Mouse (Mus musculus) midbrain, embryonic 14.5 days (tissue): ENCODE measurements around the gene Mctp2. TPM values are rescaled to one million over a fixed set of nuclear protein-coding genes. Genes with fewer than 3 reads are reported as not detected.

Experiments used
- ATAC-seq: fragments of 200-750 bp; cut with Nextera tagmentation; 2 replicates; pipeline ENCODE4 v1.8.0; 2017; ENCODE audit warnings: moderate number of reproducible peaks, moderate library complexity; ENCODE audit not compliant: low FRiP score, low TSS enrichment
- DNase-seq: peaks from one replicate; pipeline ENCODE4 v3.0.0-alpha.2; 2015
- H3K27ac ChIP-seq: fragments of 300-500 bp; sonication (generic); replicated peaks from 2 replicates; pipeline ENCODE4 v1.5.1; 2014; ENCODE audit warnings: mild to moderate bottlenecking, low read depth, low read length, moderate library complexity
- H3K27me3 ChIP-seq: fragments of 300-500 bp; sonication (generic); 2 replicates; pipeline ENCODE4 v1.6.1; 2014; ENCODE audit warnings: low read length, control low read depth, mixed read lengths; ENCODE audit not compliant: control insufficient read depth, insufficient read depth
- H3K36me3 ChIP-seq: fragments of 300-500 bp; sonication (generic); 2 replicates; pipeline ENCODE4 v1.6.1; 2014; ENCODE audit warnings: low read length, control low read depth; ENCODE audit not compliant: control insufficient read depth, insufficient read depth
- H3K4me1 ChIP-seq: fragments of 300-500 bp; sonication (generic); 2 replicates; pipeline ENCODE4 v1.6.1; 2014; ENCODE audit warnings: mild to moderate bottlenecking, antibody characterized with exemption, low read length, control low read depth; ENCODE audit not compliant: control insufficient read depth, insufficient read depth
- H3K4me2 ChIP-seq: fragments of 300-500 bp; sonication (generic); 2 replicates; pipeline ENCODE4 v1.6.1; 2014; ENCODE audit warnings: mild to moderate bottlenecking, low read length, moderate library complexity
- H3K4me3 ChIP-seq: fragments of 300-500 bp; sonication (generic); replicated peaks from 2 replicates; pipeline ENCODE4 v1.5.1; 2014; ENCODE audit warnings: low read depth, low read length
- H3K9ac ChIP-seq: fragments of 300-500 bp; sonication (generic); replicated peaks from 2 replicates; pipeline ENCODE4 v1.6.1; 2014; ENCODE audit warnings: mild to moderate bottlenecking, low read length, moderate library complexity
- H3K9me3 ChIP-seq: fragments of 300-500 bp; sonication (generic); 2 replicates; pipeline ENCODE4 v1.6.1; 2016; ENCODE audit warnings: low read length, control low read depth, mixed read lengths; ENCODE audit not compliant: control insufficient read depth
- WGBS: fragments of 180-500 bp; shearing (Covaris S2); extraction: QIAGEN DNeasy Blood & Tissue Kit; methylation state at CpG from one replicate; pipeline ENCODE4 v1.1.7; 2014; 5-methylcytosine and 5-hydroxymethylcytosine counted together
- polyA plus RNA-seq: library from polyadenylated mRNA; unstranded; fragments of >200 nt; fragmentation: Nextera tagmentation; extraction: Ambion mirVana; gene quantifications from 2 replicates; pipeline ENCODE4 v1.2.1, GENCODE M21; 2014

Mctp2 gene
- 0.43 and 0.54 TPM in 2 replicates for polyA plus RNA-seq

DNA sequence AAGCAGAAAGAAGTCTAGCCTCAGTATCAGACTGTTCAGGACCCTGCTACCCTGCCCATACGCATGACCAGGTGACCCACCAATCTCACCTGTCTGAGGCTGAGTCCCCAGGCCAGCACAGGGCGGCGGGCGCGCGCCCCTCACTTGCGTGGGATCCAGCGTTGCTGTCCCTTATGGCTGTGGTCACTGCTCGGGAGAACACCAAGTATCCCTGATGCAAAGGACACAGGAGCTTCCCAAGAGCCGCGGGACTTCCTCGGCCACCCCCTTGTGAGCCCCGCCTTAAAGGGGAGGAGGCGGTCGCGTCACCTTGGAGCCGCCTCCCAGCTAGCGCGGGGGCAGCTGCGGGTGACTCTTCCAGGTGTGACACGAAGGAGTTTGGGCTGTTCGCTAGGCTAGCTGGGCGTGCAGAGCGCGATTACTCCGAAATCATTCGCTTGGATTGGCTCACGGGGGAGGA, at the start of gene Mctp2:
TSS of gene Mctp2 (minus strand) at position 227 of the 460 bp plus-strand sequence.
- ATAC-seq (no peak), DNase-seq (peak; percentile 49)
- H3K9me3 ChIP-seq: no peaks in the 10 kb centered on the region
- peak within 1 kb of the TSS; percentile 87 for H3K4me2 ChIP-seq
- H3K4me3 ChIP-seq: peak within 1 kb of the TSS; percentile 45
- peaks cover 16% of the 10 kb centered on the region for H3K27me3 ChIP-seq
- under 1% methylated on average over 28 of the region's 28 CpGs for WGBS
- peaks cover 10% of the 10 kb centered on the region for H3K4me1 ChIP-seq
- H3K36me3 ChIP-seq: no peaks in the 10 kb centered on the region
- peak within 1 kb of the TSS; percentile 39 for H3K9ac ChIP-seq
- H3K27ac ChIP-seq: no peak within 1 kb of the TSS

DNA sequence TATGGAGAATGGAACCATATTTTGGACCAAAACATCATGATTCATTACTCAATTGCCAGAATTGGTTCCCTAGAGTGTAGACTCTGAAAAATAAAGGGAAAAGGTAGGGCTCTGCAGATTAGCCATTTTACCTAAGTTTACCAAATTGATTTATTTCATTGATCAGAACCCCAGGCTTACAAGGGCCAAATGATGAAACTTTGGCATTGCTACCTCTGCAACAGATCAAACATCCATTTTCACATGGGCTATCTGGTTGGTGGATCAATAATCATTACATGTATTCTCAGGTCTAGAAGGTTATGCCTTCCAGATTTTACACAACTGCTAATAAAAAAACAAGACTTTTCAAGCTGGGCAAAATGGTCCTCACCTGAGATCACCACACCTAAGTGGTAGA, 39.5 kb upstream of the Mctp2 start:
- Histone ChIP-seq H3K4me3 (no peak overlapping the region), H3K9me3 (no peaks in the 10 kb centered on the region), H3K36me3 (no peaks in the 10 kb centered on the region), H3K4me1 (no peaks in the 10 kb centered on the region), H3K27ac (no peak overlapping the region), H3K27me3 (no peaks in the 10 kb centered on the region), H3K4me2 (no peak overlapping the region), H3K9ac (no peak overlapping the region)
- DNase-seq (no peak), ATAC-seq (no peak)

DNA sequence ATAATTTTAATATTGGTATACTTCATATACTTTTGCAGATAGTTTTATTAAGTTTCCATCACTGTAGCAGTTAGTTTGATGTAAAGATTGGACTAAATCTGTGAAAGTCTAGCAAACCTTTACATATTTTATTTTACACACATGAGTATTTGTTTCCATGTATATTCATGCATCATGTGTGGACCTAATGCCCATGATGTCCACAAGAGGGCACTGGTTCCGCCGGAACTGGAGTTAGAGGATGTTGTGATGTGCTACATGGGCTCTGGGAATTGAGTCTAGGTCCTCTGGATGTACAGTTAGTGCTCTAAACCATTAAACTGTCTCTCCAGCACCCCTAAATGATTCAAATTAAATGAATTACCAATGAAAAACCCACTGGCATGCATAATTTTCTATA, 37.3 kb upstream of the Mctp2 start:
- WGBS: 80% methylated on average over 2 of the region's 2 CpGs
- no peak overlapping the region for H3K27ac ChIP-seq
- no peaks in the 10 kb centered on the region for H3K27me3 ChIP-seq
- no peaks in the 10 kb centered on the region for H3K4me1 ChIP-seq
- no peak overlapping the region for H3K9ac ChIP-seq
- no peak overlapping the region for H3K4me3 ChIP-seq
- no peak for DNase-seq
- no peak overlapping the region for H3K4me2 ChIP-seq
- H3K9me3 ChIP-seq: no peaks in the 10 kb centered on the region
- ATAC-seq: no peak
- no peaks in the 10 kb centered on the region for H3K36me3 ChIP-seq

DNA sequence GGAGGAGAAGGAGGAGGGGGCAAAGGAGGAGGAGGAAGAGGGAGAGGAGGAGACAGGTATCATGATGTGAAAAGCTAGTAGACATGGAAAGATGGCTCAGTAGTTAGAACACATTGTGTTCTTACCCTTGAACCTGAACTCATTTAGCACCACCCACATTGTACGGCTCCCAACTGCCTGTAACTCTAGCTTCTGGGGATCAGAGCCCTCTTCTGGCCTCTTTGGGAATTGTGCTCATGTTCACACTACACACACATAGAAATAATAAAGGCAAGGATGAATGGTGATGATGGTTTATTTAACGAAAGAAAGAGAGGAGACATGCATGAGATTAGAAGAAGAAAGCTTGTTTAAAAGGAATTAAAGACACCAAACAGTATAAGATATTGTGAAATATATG, 36.4 kb upstream of the Mctp2 start:
- no peak overlapping the region for H3K4me2 ChIP-seq
- no peak overlapping the region for H3K4me3 ChIP-seq
- H3K4me1 ChIP-seq: no peaks in the 10 kb centered on the region
- no peaks in the 10 kb centered on the region for H3K36me3 ChIP-seq
- H3K9me3 ChIP-seq: no peaks in the 10 kb centered on the region
- no peaks in the 10 kb centered on the region for H3K27me3 ChIP-seq
- 79% methylated on average over 2 of the region's 2 CpGs for WGBS
- no peak overlapping the region for H3K27ac ChIP-seq
- no peak for ATAC-seq
- no peak overlapping the region for H3K9ac ChIP-seq
- no peak for DNase-seq

DNA sequence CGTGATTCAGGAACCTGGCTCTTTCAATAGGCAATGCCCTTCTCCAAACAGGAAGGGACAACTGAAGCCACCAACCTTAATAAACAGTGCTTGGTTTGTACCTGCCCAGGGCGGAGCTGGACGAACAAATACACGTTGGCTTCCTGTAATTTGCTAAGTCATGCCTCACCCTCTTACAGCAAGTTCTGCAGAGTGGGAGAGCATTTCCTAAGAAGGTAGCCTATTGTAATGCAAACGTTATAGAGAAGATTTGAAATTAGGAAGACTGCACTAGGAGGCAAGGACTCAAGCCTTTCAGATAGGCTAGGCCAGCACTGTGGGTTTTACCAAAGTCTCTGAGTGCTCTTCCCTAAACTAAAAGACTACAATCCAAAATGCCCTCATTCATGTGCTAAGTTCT, 19.6 kb upstream of the Mctp2 start:
- no peak for DNase-seq
- H3K4me2 ChIP-seq: no peak overlapping the region
- WGBS: 71% methylated on average over 5 of the region's 5 CpGs

DNA sequence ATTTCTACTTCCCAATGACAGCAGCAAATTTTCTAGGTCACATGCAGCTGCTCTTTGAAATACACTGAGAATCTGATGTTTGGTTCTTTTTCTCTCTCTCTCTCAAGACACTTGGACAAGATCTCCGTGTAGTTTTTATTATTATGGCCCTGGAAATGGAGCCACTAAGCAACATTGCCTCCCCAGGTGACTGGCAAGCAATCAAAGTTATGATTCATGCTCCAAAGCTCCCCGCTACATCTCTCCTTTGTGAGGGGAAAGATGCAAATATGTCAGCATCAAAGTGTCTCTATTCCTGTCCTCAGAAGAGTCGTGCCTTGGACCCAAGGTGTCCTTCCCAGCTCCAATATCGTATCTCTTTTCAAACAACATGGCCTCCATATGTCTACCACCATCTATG, 14.5 kb upstream of the Mctp2 start:
- ATAC-seq: no peak
- H3K27ac ChIP-seq: no peak overlapping the region
- H3K4me1 ChIP-seq: no peaks in the 10 kb centered on the region
- no peak overlapping the region for H3K4me3 ChIP-seq
- H3K9me3 ChIP-seq: no peaks in the 10 kb centered on the region
- WGBS: 81% methylated on average over 4 of the region's 4 CpGs
- no peaks in the 10 kb centered on the region for H3K27me3 ChIP-seq
- H3K9ac ChIP-seq: no peak overlapping the region
- no peak for DNase-seq
- no peaks in the 10 kb centered on the region for H3K36me3 ChIP-seq
- H3K4me2 ChIP-seq: no peak overlapping the region

More for the DNA sequence above, 19.6 kb upstream of the Mctp2 start:
- no peaks in the 10 kb centered on the region for H3K9me3 ChIP-seq
- H3K36me3 ChIP-seq: no peaks in the 10 kb centered on the region
- no peak overlapping the region for H3K27ac ChIP-seq
- ATAC-seq: no peak
- no peak overlapping the region for H3K4me3 ChIP-seq
- H3K27me3 ChIP-seq: no peaks in the 10 kb centered on the region
- H3K4me1 ChIP-seq: no peaks in the 10 kb centered on the region
- H3K9ac ChIP-seq: no peak overlapping the region

DNA sequence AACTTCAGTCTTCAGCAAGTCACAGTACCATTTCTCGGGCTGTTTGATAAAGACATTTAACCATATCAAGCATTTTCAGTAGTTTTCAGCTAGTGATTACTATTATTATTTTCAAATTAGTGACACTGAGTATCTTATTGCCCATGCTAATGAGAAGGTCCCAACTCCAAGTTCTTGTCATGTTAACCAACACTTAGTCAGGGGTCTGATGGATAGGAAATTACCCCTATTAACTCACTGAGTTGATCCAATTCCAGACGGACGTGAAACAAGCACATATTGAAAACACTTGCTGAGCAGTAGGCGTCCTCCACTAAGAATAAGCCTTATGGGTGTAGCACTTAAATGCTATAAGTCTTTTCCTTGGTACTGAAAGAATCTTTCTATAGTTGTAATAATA, 14.0 kb upstream of the Mctp2 start:
- H3K9ac ChIP-seq: no peak overlapping the region
- ATAC-seq (no peak), DNase-seq (no peak)
- H3K4me2 ChIP-seq: no peak overlapping the region
- no peaks in the 10 kb centered on the region for H3K36me3 ChIP-seq
- H3K27ac ChIP-seq: no peak overlapping the region
- H3K4me1 ChIP-seq: no peaks in the 10 kb centered on the region
- no peak overlapping the region for H3K4me3 ChIP-seq
- H3K9me3 ChIP-seq: no peaks in the 10 kb centered on the region
- WGBS: 93% methylated on average over 4 of the region's 4 CpGs
- H3K27me3 ChIP-seq: no peaks in the 10 kb centered on the region

DNA sequence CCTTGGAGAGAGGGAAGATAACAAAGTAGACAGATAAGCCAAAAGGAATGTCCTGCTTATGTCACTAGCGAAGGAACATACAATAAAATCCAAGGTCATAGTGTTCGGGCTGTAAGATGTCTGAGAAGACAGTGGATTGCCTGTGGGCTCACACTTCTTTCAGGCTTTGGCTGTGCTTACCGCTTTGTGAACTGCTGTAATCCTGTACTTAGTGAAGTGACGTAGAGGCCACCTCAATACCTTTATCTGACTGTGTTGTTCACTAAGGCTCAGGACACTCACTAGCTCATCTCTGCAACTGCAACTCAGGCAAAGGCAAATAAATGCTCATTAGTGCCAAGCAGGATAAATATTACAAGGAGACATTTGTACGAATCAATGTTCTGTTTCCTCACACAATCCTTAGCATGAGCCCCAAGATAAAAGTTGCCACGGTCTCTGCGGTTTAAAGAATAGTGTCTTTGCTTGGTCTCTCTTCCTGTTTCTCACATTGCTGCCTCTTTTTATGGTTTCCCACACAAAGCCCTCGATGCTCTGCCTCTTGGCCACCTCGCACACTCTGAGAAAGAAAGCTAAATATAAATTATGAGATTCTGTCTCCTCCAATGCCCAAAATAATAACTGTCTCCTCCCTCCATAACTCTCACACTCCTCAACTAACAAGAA, 8.1 kb upstream of the Mctp2 start:
- Histone ChIP-seq H3K4me2 (no peak overlapping the region), H3K9me3 (no peaks in the 10 kb centered on the region), H3K36me3 (no peaks in the 10 kb centered on the region), H3K4me3 (no peak overlapping the region), H3K9ac (no peak overlapping the region), H3K27ac (no peak overlapping the region), H3K27me3 (no peaks in the 10 kb centered on the region), H3K4me1 (no peaks in the 10 kb centered on the region)
- WGBS: 87% methylated on average over 9 of the region's 9 CpGs
- ATAC-seq (no peak), DNase-seq (no peak)

DNA sequence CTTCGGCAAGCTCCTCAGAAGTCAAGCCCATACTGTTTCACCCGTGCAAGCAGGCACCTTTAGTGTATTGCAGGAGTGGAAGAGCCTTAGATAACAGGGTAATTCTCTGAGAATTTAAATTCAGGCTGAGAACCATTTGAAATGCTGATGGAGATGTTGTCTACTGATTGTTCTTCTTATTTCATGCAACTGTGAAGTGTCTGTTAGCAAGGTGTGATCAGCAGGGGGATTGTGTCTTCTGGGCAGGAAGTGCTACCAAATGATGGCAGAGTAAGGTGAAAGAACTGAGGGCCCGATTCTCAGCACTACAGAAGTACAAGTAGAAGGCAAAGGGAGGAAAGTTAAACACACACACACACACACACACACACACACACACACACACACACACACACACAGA, 7.5 kb upstream of the Mctp2 start:
- DNase-seq: no peak
- ATAC-seq: no peak
- Histone ChIP-seq H3K9ac (no peak overlapping the region), H3K4me3 (no peak overlapping the region), H3K27me3 (no peaks in the 10 kb centered on the region), H3K9me3 (no peaks in the 10 kb centered on the region), H3K4me2 (no peak overlapping the region), H3K36me3 (no peaks in the 10 kb centered on the region), H3K27ac (no peak overlapping the region), H3K4me1 (no peaks in the 10 kb centered on the region)
- 79% methylated on average over 3 of the region's 3 CpGs for WGBS
